Mouse (Mus musculus): ENCODE results near the gene Il33.

GRCm38 (mm10) chr19:29894381-29894780 lies 30.5 kb upstream of the Il33 start:
- TF ChIP-seq EP300 (IDR thresholded peaks at IDR 0.05; ENCODE audit: low read depth) = no peak
- no peak for TF ChIP-seq CTCF (IDR thresholded peaks at IDR 0.05; ENCODE audit: low read depth)
